Mouse (Mus musculus): Measurements from ENCODE around the gene Wdr41. TPM values are rescaled to one million over a fixed set of nuclear protein-coding genes. Genes with fewer than 3 reads are reported as not detected.
A peak's percentile ranks its signal among the peaks of the same experiment; 100 is the strongest.

The Wdr41 gene
- polyA plus RNA-seq (2012; rRNA removed) = 2.9 and 3.9 TPM in 2 replicates
- polyA plus RNA-seq (2014; fragmentation: Nextera tagmentation; extraction: Ambion mirVana) = 5.1 and 5.3 TPM in 2 replicates

DNA sequence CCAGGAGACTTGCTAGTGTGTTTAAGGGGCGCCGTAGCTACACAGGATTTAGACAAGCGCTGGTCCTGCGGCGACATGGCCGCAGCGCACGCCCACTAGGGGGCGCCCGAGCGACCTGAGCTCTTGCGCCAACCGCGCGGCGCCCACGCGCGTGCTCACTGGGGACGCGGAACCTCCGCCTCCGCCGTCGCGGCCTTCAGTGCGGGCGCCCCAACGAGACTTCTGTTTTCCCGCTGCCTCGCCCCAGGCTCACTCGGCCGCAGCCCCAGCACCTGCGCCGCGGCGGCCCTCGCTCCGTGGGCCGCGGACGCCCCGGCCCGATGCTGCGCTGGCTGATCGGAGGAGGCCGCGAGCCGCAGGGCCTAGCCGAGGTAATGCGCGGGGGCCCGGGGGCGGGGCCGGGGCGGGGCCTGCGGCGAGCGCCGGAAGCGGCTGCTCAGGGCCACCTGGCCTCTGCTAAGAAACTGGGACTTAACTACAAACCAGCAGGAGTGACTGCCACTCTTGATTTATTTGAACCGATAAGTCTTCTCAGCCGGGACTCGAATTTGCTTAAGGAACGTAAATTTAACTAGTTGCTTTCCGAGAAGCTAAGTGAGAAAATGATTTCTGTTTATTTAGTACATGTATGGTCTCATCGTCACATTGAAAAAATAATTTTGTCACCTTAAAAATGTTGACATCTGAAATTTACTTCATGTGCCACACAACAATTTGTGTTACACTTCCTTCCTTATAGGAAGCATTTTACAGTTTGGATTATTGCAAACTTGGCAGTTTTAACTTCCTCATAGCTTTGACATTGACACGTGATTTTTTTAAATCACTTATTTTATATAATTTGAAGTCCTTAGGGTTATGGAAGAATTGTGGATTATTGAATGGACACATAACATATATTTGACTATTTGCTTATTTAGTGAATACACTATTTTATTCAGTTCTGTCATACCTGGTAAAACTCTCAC, at the start of gene Wdr41:
TSS of gene Wdr41 (plus strand) at position 126 of the 968 bp plus-strand sequence.
- H3K9ac ChIP-seq (replicated peaks) = peak within 1 kb of the TSS; percentile 84
- peak within 1 kb of the TSS; percentile 81 to 83 for H3K4me3 ChIP-seq (ENCODE audit: insufficient read depth in 1 of 2, low read depth in 2 of 2, low read length in 2 of 2)
- peak; percentile 98 for ATAC-seq (ENCODE audit: insufficient read depth)
- peak within 1 kb of the TSS; percentile 58 for H3K27ac ChIP-seq
- no peaks in the 10 kb centered on the region for H3K36me3 ChIP-seq (replicated peaks; ENCODE audit: control insufficient read depth, insufficient read depth, low read depth)
- no peaks in the 10 kb centered on the region for H3K9me3 ChIP-seq (ENCODE audit: control insufficient read depth, low read length)
- WGBS (ENCODE audit: insufficient replicate concordance) = 2% methylated on average over 68 of the region's 68 CpGs
- TF ChIP-seq CTCF (IDR thresholded peaks at IDR 0.05; ENCODE audit: low read depth) (peak; percentile 87), EP300 (IDR thresholded peaks at IDR 0.05; ENCODE audit: low read depth) (no peak)
- H3K27me3 ChIP-seq (ENCODE audit: control insufficient read depth, insufficient read depth, low read length) = no peaks in the 10 kb centered on the region
- H3K4me2 ChIP-seq (ENCODE audit: low read depth) = peak within 1 kb of the TSS; percentile 71
- DNase-seq (ENCODE audit: low read depth in 3 of 3, low spot score in 3 of 3) = peak; percentile 72 to 77 (median 72)
- peaks cover 0 to 5% of the 10 kb centered on the region in 2 experiments; a peak in 2 of 4 replicates for H3K4me1 ChIP-seq (replicated peaks; ENCODE audit: control insufficient read depth in 2 of 2, insufficient read depth in 2 of 2, low read length in 1 of 2)

GRCm38 (mm10) chr13:94928086-94928485, 48.1 kb upstream of the Wdr41 start:
- no peaks in the 10 kb centered on the region; the same call in 1 of the 2 replicates for H3K27me3 ChIP-seq (ENCODE audit: control insufficient read depth, insufficient read depth, low read length)
- H3K4me2 ChIP-seq (ENCODE audit: low read depth) = no peak overlapping the region
- no peak overlapping the region for H3K4me3 ChIP-seq (ENCODE audit: insufficient read depth in 1 of 2, low read depth in 2 of 2, low read length in 2 of 2)
- no peak for DNase-seq (ENCODE audit: low read depth in 3 of 3, low spot score in 3 of 3)
- no peak overlapping the region for H3K27ac ChIP-seq
- WGBS (ENCODE audit: insufficient replicate concordance) = 43% methylated on average over 3 of the region's 3 CpGs
- no peak overlapping the region for H3K9ac ChIP-seq (replicated peaks)
- H3K9me3 ChIP-seq (ENCODE audit: control insufficient read depth, low read length) = no peaks in the 10 kb centered on the region
- no peak for ATAC-seq (ENCODE audit: insufficient read depth)
- TF ChIP-seq CTCF (IDR thresholded peaks at IDR 0.05; ENCODE audit: low read depth) (no peak), EP300 (IDR thresholded peaks at IDR 0.05; ENCODE audit: low read depth) (no peak)
- H3K36me3 ChIP-seq (replicated peaks; ENCODE audit: control insufficient read depth, insufficient read depth, low read depth) = no peaks in the 10 kb centered on the region
- H3K4me1 ChIP-seq (replicated peaks; ENCODE audit: control insufficient read depth in 2 of 2, insufficient read depth in 2 of 2, low read length in 1 of 2) = no peaks in the 10 kb centered on the region

- no peak for TF ChIP-seq EP300 (IDR thresholded peaks at IDR 0.05; ENCODE audit: low read depth)
- TF ChIP-seq CTCF (IDR thresholded peaks at IDR 0.05; ENCODE audit: low read depth) = no peak
- H3K9me3 ChIP-seq (ENCODE audit: control insufficient read depth, low read length) = no peaks in the 10 kb centered on the region
- H3K9ac ChIP-seq (replicated peaks) = no peak overlapping the region
- no peaks in the 10 kb centered on the region for H3K4me1 ChIP-seq (replicated peaks; ENCODE audit: control insufficient read depth in 2 of 2, insufficient read depth in 2 of 2, low read length in 1 of 2)
- H3K36me3 ChIP-seq (replicated peaks; ENCODE audit: control insufficient read depth, insufficient read depth, low read depth) = no peaks in the 10 kb centered on the region
- no peaks in the 10 kb centered on the region for H3K27me3 ChIP-seq (ENCODE audit: control insufficient read depth, insufficient read depth, low read length)
- 52% methylated on average over 5 of the region's 5 CpGs for WGBS (ENCODE audit: insufficient replicate concordance)
- DNase-seq (ENCODE audit: low read depth in 3 of 3, low spot score in 3 of 3) (no peak), ATAC-seq (ENCODE audit: insufficient read depth) (no peak)
- H3K4me3 ChIP-seq (ENCODE audit: insufficient read depth in 1 of 2, low read depth in 2 of 2, low read length in 2 of 2) = no peak overlapping the region
- no peak overlapping the region for H3K4me2 ChIP-seq (ENCODE audit: low read depth)
- H3K27ac ChIP-seq = no peak overlapping the region
Measured at GRCm38 (mm10) chr13:94938418-94938817, 37.7 kb upstream of the Wdr41 start.

DNA sequence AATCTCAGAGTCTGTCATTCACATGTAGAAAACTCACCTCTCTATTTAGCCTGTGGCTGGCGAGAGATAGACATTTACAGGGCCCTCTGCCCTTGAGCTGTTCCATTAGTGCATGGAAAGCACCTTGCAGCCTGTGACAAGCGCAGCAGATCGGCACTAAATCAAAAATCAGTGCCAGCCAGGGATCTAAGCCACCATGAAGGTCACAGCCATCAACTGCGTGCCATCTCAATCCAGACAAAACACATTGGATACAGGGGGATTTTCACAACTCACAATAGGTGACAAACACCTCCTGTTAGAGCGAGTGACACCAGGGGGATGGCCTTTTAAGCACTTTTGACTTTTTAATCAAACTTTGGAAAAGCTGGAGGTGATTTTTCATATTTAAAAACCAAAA, 36.0 kb upstream of the Wdr41 start:
- H3K9me3 ChIP-seq (ENCODE audit: control insufficient read depth, low read length) = no peaks in the 10 kb centered on the region
- ATAC-seq (ENCODE audit: insufficient read depth) (no peak), DNase-seq (ENCODE audit: low read depth in 3 of 3, low spot score in 3 of 3) (no peak)
- H3K27me3 ChIP-seq (ENCODE audit: control insufficient read depth, insufficient read depth, low read length) = no peaks in the 10 kb centered on the region
- H3K4me3 ChIP-seq (ENCODE audit: insufficient read depth in 1 of 2, low read depth in 2 of 2, low read length in 2 of 2) = no peak overlapping the region
- no peak overlapping the region for H3K9ac ChIP-seq (replicated peaks)
- 51% methylated on average over 5 of the region's 5 CpGs for WGBS (ENCODE audit: insufficient replicate concordance)
- H3K4me2 ChIP-seq (ENCODE audit: low read depth) = no peak overlapping the region
- H3K27ac ChIP-seq = no peak overlapping the region
- no peak for TF ChIP-seq CTCF (IDR thresholded peaks at IDR 0.05; ENCODE audit: low read depth)
- no peaks in the 10 kb centered on the region for H3K36me3 ChIP-seq (replicated peaks; ENCODE audit: control insufficient read depth, insufficient read depth, low read depth)
- no peaks in the 10 kb centered on the region for H3K4me1 ChIP-seq (replicated peaks; ENCODE audit: control insufficient read depth in 2 of 2, insufficient read depth in 2 of 2, low read length in 1 of 2)

DNA sequence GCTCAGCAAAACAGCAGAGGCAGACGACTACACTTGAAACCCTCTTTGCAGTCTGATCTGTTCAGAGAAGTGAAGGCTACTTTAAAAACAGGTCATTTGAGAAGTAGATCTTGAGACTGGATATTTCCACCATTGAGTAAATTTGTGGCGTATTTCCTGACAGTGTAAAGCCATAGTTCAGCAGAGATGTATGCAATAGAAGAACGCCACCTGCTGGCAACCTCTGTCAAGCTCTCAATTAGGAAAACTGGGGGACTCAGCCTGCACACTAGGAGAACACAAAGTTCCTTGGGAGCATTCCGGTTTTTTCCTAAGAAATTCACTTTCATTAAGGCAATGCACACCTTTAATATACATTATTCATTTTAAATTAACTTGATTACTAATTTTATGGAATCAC, 34.9 kb upstream of the Wdr41 start:
- H3K27ac ChIP-seq = no peak overlapping the region
- H3K9me3 ChIP-seq (ENCODE audit: control insufficient read depth, low read length) = no peaks in the 10 kb centered on the region
- H3K4me3 ChIP-seq (ENCODE audit: insufficient read depth in 1 of 2, low read depth in 2 of 2, low read length in 2 of 2) = no peak overlapping the region
- no peak for ATAC-seq (ENCODE audit: insufficient read depth)
- H3K4me2 ChIP-seq (ENCODE audit: low read depth) = no peak overlapping the region
- peak; percentile 15 to 24 (median 17) for DNase-seq (ENCODE audit: low read depth in 3 of 3, low spot score in 3 of 3)
- TF ChIP-seq CTCF (IDR thresholded peaks at IDR 0.05; ENCODE audit: low read depth) (peak; percentile 50), EP300 (IDR thresholded peaks at IDR 0.05; ENCODE audit: low read depth) (no peak)
- H3K36me3 ChIP-seq (replicated peaks; ENCODE audit: control insufficient read depth, insufficient read depth, low read depth) = no peaks in the 10 kb centered on the region
- H3K27me3 ChIP-seq (ENCODE audit: control insufficient read depth, insufficient read depth, low read length) = no peaks in the 10 kb centered on the region
- WGBS (ENCODE audit: insufficient replicate concordance) = 18% methylated on average over 4 of the region's 4 CpGs
- no peak overlapping the region for H3K9ac ChIP-seq (replicated peaks)
- H3K4me1 ChIP-seq (replicated peaks; ENCODE audit: control insufficient read depth in 2 of 2, insufficient read depth in 2 of 2, low read length in 1 of 2) = no peaks in the 10 kb centered on the region
